Mouse (Mus musculus) gastrocnemius, adult 18-20 months (tissue): Measurements from ENCODE around the gene Nup88. TPM values are rescaled to one million over a fixed set of nuclear protein-coding genes. Genes with fewer than 3 reads are reported as not detected.

ENCODE experiments used
- total RNA-seq, 2 experiments: library from RNA; stranded (reverse); gene quantifications; 2 replicates each; pipeline ENCODE4 v1.2.3; 2021

Nup88 gene
- total RNA-seq, 2 experiments from 2014 or later = 31.7 to 33.8 TPM

Other genes with a start within 250 kb of the Nup88 start
- gene Zfp3, start 205.8 kb downstream of the Nup88 start, total RNA-seq = 10 to 100 TPM; 12.0 to 13.0 TPM
- gene Scimp, start 157.4 kb downstream of the Nup88 start, total RNA-seq = not detected
- 10 to 100 TPM; 36.6 to 39.7 TPM for gene Rabep1, start 125.2 kb downstream of the Nup88 start, total RNA-seq
- gene Rpain, start 240 bp upstream of the Nup88 start, total RNA-seq = 10 to 100 TPM; 13.6 TPM
- gene C1qbp, start 13.1 kb upstream of the Nup88 start, total RNA-seq = 100 to 1,000 TPM; 120 TPM
- 1 to 10 TPM; 6.1 to 7.6 TPM for gene Dhx33, start 34.5 kb upstream of the Nup88 start, total RNA-seq
- gene Mis12, start 49.6 kb upstream of the Nup88 start, total RNA-seq = 1 to 10 TPM; 5.0 to 6.7 TPM
- gene Derl2, start 49.9 kb upstream of the Nup88 start, total RNA-seq = 10 to 100 TPM; 14.2 TPM
- under 1 TPM in 1 of 2 experiments, not detected in 1; 0.16 TPM for gene 6330403K07Rik, start 63.5 kb upstream of the Nup88 start, total RNA-seq
- under 1 TPM; 0.12 to 0.23 TPM for gene Nlrp1a, start 174.7 kb upstream of the Nup88 start, total RNA-seq